ENCODE assay signal across 30 mouse cellular contexts in genomic region chrX:38166592-38166991, GRCm38 (mm10). TPM values are rescaled to one million over a fixed set of nuclear protein-coding genes. Genes with fewer than 3 reads are reported as not detected.
DNase-seq lines count a peak whose midpoint lies in the region; ATAC-seq and TF ChIP-seq lines count a peak whose summit lies in the region.
"Had no signal": no experiment of that assay in that cellular context is flagged by ENCODE, and none has a peak within 500 bp of the region (broad histone marks: within the 10 kb centered on the region; RNA-seq: fewer than 3 reads in every experiment).

No protein-coding gene starts in this region.

- DNase-seq in heart, postnatal 0 days (ENCODE audit: low spot score), result no peak
- no peak for DNase-seq in heart, postnatal 36 days
- no peak for DNase-seq in kidney, postnatal 0 days (ENCODE audit: low spot score)
- no peak for DNase-seq in kidney, postnatal 36 days
- DNase-seq in A20 (ENCODE audit: low read depth, low spot score), result peak; percentile 8
- DNase-seq in Patski (ENCODE audit: low read depth, low spot score), result no peak
- DNase-seq: adrenal gland, adult 2 months; adrenal gland, postnatal 10 days; adrenal gland, postnatal 25 days; cerebellum, adult 11 months; cerebellum, adult 18-20 months; cerebellum, adult 8-10 months; cerebellum, adult 9-11 months; cerebellum, postnatal 14 days; cerebellum, postnatal 36 days; embryo, embryonic 11 days had no signal

- H3K27me3 ChIP-seq in heart, postnatal 0 days (ENCODE audit: control insufficient read depth, insufficient read depth, low read length), result no peaks in the 10 kb centered on the region
- no peaks in the 10 kb centered on the region for H3K27me3 ChIP-seq in kidney, postnatal 0 days (ENCODE audit: insufficient read depth, low read length)
- peaks cover 12% of the 10 kb centered on the region for H3K27me3 ChIP-seq in Patski
- H3K27me3 ChIP-seq in hindbrain, embryonic 12.5 days, result no peaks in the 10 kb centered on the region
- H3K27me3 ChIP-seq: embryonic facial prominence, embryonic 13.5 days; embryonic facial prominence, embryonic 15.5 days; forebrain, embryonic 12.5 days had no signal

- H3K9ac ChIP-seq in heart, postnatal 0 days (replicated peaks; ENCODE audit: low read depth, low read length), result no peak overlapping the region
- H3K9ac ChIP-seq in kidney, postnatal 0 days (ENCODE audit: low read depth, low read length), result no peak overlapping the region
- no peak overlapping the region for H3K9ac ChIP-seq in hindbrain, embryonic 12.5 days
- H3K9ac ChIP-seq: embryonic facial prominence, embryonic 13.5 days; embryonic facial prominence, embryonic 15.5 days; forebrain, embryonic 12.5 days had no signal

- WGBS in heart, postnatal 0 days, result 63% methylated on average over 4 of the region's 4 CpGs
- WGBS in kidney, postnatal 0 days, result 78% methylated on average over 4 of the region's 4 CpGs
- WGBS in hindbrain, embryonic 12.5 days, result 76% methylated on average over 4 of the region's 4 CpGs

- H3K27ac ChIP-seq in heart, postnatal 0 days (ENCODE audit: low read depth), result no peak overlapping the region
- no peak overlapping the region for H3K27ac ChIP-seq in kidney, postnatal 0 days
- no peak overlapping the region for H3K27ac ChIP-seq in hindbrain, embryonic 12.5 days
- H3K27ac ChIP-seq: embryonic facial prominence, embryonic 13.5 days; embryonic facial prominence, embryonic 15.5 days; forebrain, embryonic 10.5 days; forebrain, embryonic 12.5 days had no signal

- intact Hi-C loops in heart, postnatal 36 days (cut with DNase I), result no loop called here

- in situ Hi-C loops in Patski (cut with MboI; ENCODE audit: low pct_unique_long_range_greater_than_20kb), result no loop called here

- no peak overlapping the region for H3K4me2 ChIP-seq in heart, postnatal 0 days (ENCODE audit: low read depth, low read length)
- no peak overlapping the region for H3K4me2 ChIP-seq in kidney, postnatal 0 days (ENCODE audit: low read length)
- H3K4me2 ChIP-seq in hindbrain, embryonic 12.5 days (replicated peaks), result no peak overlapping the region
- H3K4me2 ChIP-seq: embryonic facial prominence, embryonic 13.5 days; embryonic facial prominence, embryonic 15.5 days; forebrain, embryonic 12.5 days had no signal

- no peaks in the 10 kb centered on the region for H3K9me3 ChIP-seq in heart, postnatal 0 days (replicated peaks; ENCODE audit: control insufficient read depth, low read length)
- no peaks in the 10 kb centered on the region for H3K9me3 ChIP-seq in kidney, postnatal 0 days (replicated peaks; ENCODE audit: low read length)
- no peaks in the 10 kb centered on the region for H3K9me3 ChIP-seq in hindbrain, embryonic 12.5 days (replicated peaks)
- H3K9me3 ChIP-seq: embryonic facial prominence, embryonic 13.5 days; embryonic facial prominence, embryonic 15.5 days; forebrain, embryonic 10.5 days; forebrain, embryonic 12.5 days; G1E had no signal

- H3K4me3 ChIP-seq in heart, postnatal 0 days (ENCODE audit: low read depth, low read length), result no peak overlapping the region
- no peak overlapping the region for H3K4me3 ChIP-seq in kidney, postnatal 0 days (replicated peaks; ENCODE audit: low read depth, low read length)
- no peak overlapping the region for H3K4me3 ChIP-seq in hindbrain, embryonic 12.5 days
- H3K4me3 ChIP-seq: embryonic facial prominence, embryonic 13.5 days; embryonic facial prominence, embryonic 15.5 days; erythroblast, embryonic 14.5 days; forebrain, embryonic 10.5 days; forebrain, embryonic 12.5 days had no signal

- POLR2A ChIA-PET in Patski (lab: Charles Lee), result no interaction called here

- H3K4me1 ChIP-seq in heart, postnatal 0 days (ENCODE audit: control insufficient read depth, insufficient read depth), result no peaks in the 10 kb centered on the region
- H3K4me1 ChIP-seq in kidney, postnatal 0 days (replicated peaks; ENCODE audit: insufficient read depth, low read length), result no peaks in the 10 kb centered on the region
- H3K4me1 ChIP-seq in hindbrain, embryonic 12.5 days, result no peaks in the 10 kb centered on the region
- H3K4me1 ChIP-seq: embryonic facial prominence, embryonic 13.5 days; embryonic facial prominence, embryonic 15.5 days; forebrain, embryonic 10.5 days; forebrain, embryonic 12.5 days had no signal

- CTCF ChIA-PET in Patski (lab: Charles Lee), result no interaction called here

- TF ChIP-seq CTCF in heart, postnatal 0 days (IDR thresholded peaks at IDR 0.05; ENCODE audit: low read depth), result peak; percentile 12; the same call in 1 of the 2 replicates
- TF ChIP-seq CTCF in kidney, postnatal 0 days (IDR thresholded peaks at IDR 0.05; ENCODE audit: low read depth), result 0 out of 2 replicates have a peak, but pooled peaks have one; percentile 10
- TF ChIP-seq CTCF in Patski (IDR thresholded peaks at IDR 0.05), result peak; percentile 39

- TF ChIP-seq EP300 in heart, postnatal 0 days (IDR thresholded peaks at IDR 0.05; ENCODE audit: low read depth), result no peak

- no peaks in the 10 kb centered on the region for H3K36me3 ChIP-seq in heart, postnatal 0 days (replicated peaks; ENCODE audit: control insufficient read depth, insufficient read depth, low read length)
- H3K36me3 ChIP-seq in kidney, postnatal 0 days (ENCODE audit: insufficient read depth, low read length), result no peaks in the 10 kb centered on the region
- H3K36me3 ChIP-seq in hindbrain, embryonic 12.5 days, result no peaks in the 10 kb centered on the region
- H3K36me3 ChIP-seq: embryonic facial prominence, embryonic 13.5 days; embryonic facial prominence, embryonic 15.5 days; forebrain, embryonic 10.5 days; forebrain, embryonic 12.5 days; G1E had no signal

- no peak for ATAC-seq in heart, postnatal 0 days (ENCODE audit: insufficient read depth, low read depth)
- no peak for ATAC-seq in kidney, postnatal 0 days (replicated peaks; ENCODE audit: low FRiP score, low read depth)
- ATAC-seq in Patski, result no peak
- ATAC-seq in hindbrain, embryonic 12.5 days (ENCODE audit: low FRiP score), result no peak
- ATAC-seq: forebrain, embryonic 14.5 days; forebrain, embryonic 16.5 days had no signal

RNA-seq across cellular contexts. Expression of gene Zbtb33, which starts 23.0 kb away (rescaled TPM):
- 13.0 and 14.1 TPM in 2 replicates for total RNA-seq in heart, postnatal 0 days (2014; rRNA removed; ENCODE audit: low replicate concordance)
- 1.5 and 1.6 TPM in 2 replicates for polyA plus RNA-seq in heart, postnatal 0 days (2015; fragmentation: Nextera tagmentation; extraction: Ambion mirVana)
- 10 to 100 TPM; 10.1 to 12.8 TPM for total RNA-seq in heart, postnatal 36 days (2021)
- 3.5 and 3.6 TPM in 2 replicates for polyA plus RNA-seq in kidney, postnatal 0 days (2015; fragmentation: Nextera tagmentation; extraction: Ambion mirVana)
- 24.9 TPM for polyA plus RNA-seq in Patski (2021)
- 6.3 and 6.9 TPM in 2 replicates for polyA plus RNA-seq in hindbrain, embryonic 12.5 days (2016; fragmentation: Nextera tagmentation; extraction: Ambion mirVana)

RNA-seq across cellular contexts. Expression of gene Rhox13, which starts 45.6 kb away (rescaled TPM):
- not detected in 2 replicates for total RNA-seq in heart, postnatal 0 days (2014; rRNA removed; ENCODE audit: low replicate concordance)
- not detected in 2 replicates for polyA plus RNA-seq in heart, postnatal 0 days (2015; fragmentation: Nextera tagmentation; extraction: Ambion mirVana)
- not detected for total RNA-seq in heart, postnatal 36 days (2021)
- not detected in 2 replicates for polyA plus RNA-seq in kidney, postnatal 0 days (2015; fragmentation: Nextera tagmentation; extraction: Ambion mirVana)
- not detected for polyA plus RNA-seq in Patski (2021)
- polyA plus RNA-seq in hindbrain, embryonic 12.5 days (2016; fragmentation: Nextera tagmentation; extraction: Ambion mirVana), result not detected in 2 replicates
- total RNA-seq: adrenal gland, adult 2 months; adrenal gland, postnatal 10 days; adrenal gland, postnatal 25 days; adrenal gland, postnatal 4 days; common myeloid progenitor, adult 5-6 weeks; G1E had no signal
- polyA plus RNA-seq: adrenal gland, adult 2 months; brain, embryonic 14.5 days; C2C12; embryonic facial prominence, embryonic 11.5 days; embryonic facial prominence, embryonic 13.5 days; embryonic facial prominence, embryonic 15.5 days; erythroblast, embryonic 14.5 days; forebrain, embryonic 10.5 days; forebrain, embryonic 12.5 days; forebrain, embryonic 14.5 days; forebrain, embryonic 16.5 days; G1E had no signal

RNA-seq across cellular contexts. Expression of gene Rhox12, which starts 55.9 kb away (rescaled TPM):
- not detected in 2 replicates for total RNA-seq in heart, postnatal 0 days (2014; rRNA removed; ENCODE audit: low replicate concordance)
- polyA plus RNA-seq in heart, postnatal 0 days (2015; fragmentation: Nextera tagmentation; extraction: Ambion mirVana), result not detected in 2 replicates
- total RNA-seq in heart, postnatal 36 days (2021), result not detected
- not detected in 2 replicates for polyA plus RNA-seq in kidney, postnatal 0 days (2015; fragmentation: Nextera tagmentation; extraction: Ambion mirVana)
- polyA plus RNA-seq in Patski (2021), result not detected
- polyA plus RNA-seq in hindbrain, embryonic 12.5 days (2016; fragmentation: Nextera tagmentation; extraction: Ambion mirVana), result not detected in 2 replicates
- total RNA-seq: adrenal gland, adult 2 months; adrenal gland, postnatal 10 days; adrenal gland, postnatal 25 days; adrenal gland, postnatal 4 days; common myeloid progenitor, adult 5-6 weeks; G1E had no signal
- polyA plus RNA-seq: adrenal gland, adult 2 months; brain, embryonic 14.5 days; C2C12; embryonic facial prominence, embryonic 11.5 days; embryonic facial prominence, embryonic 13.5 days; embryonic facial prominence, embryonic 15.5 days; erythroblast, embryonic 14.5 days; forebrain, embryonic 10.5 days; forebrain, embryonic 12.5 days; forebrain, embryonic 14.5 days; forebrain, embryonic 16.5 days; G1E had no signal
